Mouse (Mus musculus) cerebellum, postnatal 14 days (tissue): ENCODE results near the gene Tert.

Source experiments
- DNase-seq, 2 experiments: peaks; one replicate each; pipeline ENCODE4 v3.0.0; 2021; ENCODE audit warnings: mixed read lengths in 2 of 2

Gene Tert

GRCm38 (mm10) chr13:73679311-73679710, 52.6 kb downstream of the Tert start:
- DNase-seq: no peak

DNA sequence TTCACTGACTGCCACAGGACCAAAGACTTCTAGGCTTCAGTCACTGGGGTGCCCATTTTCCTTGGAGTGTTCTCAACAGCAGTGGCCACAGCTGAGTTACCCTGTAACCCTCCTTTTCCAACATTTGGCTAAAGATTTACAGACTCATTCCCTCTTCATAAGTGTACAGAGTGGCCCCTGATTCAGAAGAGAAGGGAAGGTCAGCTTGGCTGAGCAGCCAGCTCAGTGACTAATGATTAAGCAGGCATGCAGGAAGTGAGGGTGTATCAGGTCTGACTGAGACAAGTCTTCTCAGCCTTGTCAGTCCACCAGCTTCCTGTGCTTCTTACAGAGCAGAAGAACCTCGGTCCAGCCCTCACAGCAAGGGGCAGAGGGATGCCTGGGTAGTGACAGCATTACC, 53.7 kb downstream of the Tert start:
- DNase-seq: no peak

DNA sequence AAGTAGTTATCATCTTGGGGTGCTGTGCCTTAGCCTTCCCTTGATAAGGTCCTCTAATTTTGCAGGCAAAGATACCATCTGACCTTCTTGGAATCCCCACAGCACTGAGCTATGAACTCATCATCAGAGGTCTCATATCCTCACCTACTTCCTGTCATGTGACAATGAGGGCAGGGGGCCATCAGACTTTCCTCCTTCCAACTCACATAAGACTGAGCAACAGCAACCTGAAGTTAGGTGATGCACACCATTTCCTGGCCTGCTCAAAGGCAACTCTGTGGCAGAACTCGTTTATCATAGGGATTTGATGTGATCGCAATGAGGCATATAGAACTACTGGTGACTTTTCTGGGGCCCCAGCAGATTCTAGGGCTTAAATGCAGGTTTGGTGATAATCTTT, 55.5 kb downstream of the Tert start:
- DNase-seq: no peak

DNA sequence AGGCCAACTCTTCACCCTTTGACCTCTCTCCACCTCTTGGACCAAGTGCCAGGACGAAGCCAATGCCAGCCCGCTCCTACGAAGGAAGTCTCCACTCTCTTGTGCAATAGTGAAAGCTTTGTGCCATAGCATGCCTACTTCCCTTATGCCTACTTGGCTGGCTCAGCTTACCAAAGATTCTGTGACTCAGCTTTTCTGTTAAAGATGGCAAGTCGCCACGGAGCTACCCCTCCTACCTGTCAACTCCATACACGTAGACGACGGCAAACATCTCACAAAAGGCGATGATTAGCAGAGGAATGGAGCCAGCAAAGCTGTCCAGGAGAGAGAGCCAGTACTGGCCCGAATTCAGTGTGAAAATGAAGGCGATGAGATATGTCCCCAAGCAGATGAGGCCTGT, 57.0 kb downstream of the Tert start:
- peak; percentile 24 to 34 for DNase-seq

DNA sequence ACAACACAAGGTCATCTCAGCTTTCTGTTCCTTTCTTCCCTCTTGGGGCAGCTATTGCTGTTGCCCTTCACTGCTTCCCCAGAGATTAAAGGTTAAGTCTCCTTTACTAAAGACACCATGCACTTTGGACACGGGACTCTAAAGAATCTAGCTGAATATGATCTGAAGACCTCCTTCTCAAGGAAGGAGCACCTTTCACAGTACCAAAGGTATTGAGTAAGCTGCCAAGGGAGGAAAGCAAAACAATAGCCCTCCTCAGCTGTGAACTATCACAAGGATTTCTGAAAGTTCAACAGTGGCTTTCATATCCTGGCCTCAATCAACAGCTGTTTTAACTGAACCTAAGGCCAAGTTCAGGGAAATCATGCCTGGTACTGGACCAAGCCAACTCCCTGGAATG, 57.7 kb downstream of the Tert start:
- no peak for DNase-seq

GRCm38 (mm10) chr13:73685502-73685901, 58.8 kb downstream of the Tert start:
- DNase-seq: no peak

- no peak for DNase-seq
Measured at GRCm38 (mm10) chr13:73687601-73688000, 60.9 kb downstream of the Tert start.

GRCm38 (mm10) chr13:73688934-73689333, 62.2 kb downstream of the Tert start:
- DNase-seq: no peak

- DNase-seq: peak; percentile 72 to 80
Measured at GRCm38 (mm10) chr13:73692249-73692868, 65.6 kb downstream of the Tert start.

GRCm38 (mm10) chr13:73693333-73693732, 66.6 kb downstream of the Tert start:
- DNase-seq: no peak

DNA sequence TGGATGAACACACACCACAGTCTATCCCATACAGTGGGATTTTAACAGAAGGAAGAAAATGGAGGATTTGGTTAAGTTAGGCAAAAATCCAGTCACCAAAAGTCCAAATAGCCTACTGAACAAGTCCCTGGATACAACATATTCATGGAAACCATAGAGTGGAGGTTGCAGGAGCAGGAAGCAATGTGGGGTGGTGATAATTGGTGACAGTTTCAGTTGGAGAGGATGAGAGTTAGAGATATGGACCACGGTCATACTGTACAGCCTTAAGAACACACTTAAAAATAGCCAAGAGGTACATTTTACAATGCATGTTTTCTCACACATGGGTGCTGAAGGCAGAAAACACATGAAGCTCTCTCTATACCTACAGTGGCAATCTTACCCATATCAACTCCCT, 68.3 kb downstream of the Tert start:
- no peak for DNase-seq

DNA sequence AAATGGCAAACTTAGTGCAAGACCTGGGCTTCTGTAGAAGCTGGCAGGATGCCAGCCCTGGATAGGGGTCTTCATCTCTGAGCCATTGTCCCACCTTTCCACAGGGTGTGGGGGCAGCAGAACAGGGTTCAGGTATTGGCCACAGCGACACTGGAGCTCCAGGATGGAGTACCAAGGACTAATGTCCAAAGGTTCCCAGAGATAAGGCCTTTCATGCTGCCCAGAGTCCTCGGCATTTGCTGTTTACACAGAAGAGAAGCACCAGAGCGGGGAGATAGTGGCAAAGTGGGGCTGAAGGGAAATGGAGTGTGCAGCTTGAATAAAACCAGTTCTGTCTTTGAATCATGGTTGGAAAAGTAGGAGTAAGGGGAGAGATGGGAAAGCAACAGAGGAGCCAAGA, 69.8 kb downstream of the Tert start:
- no peak for DNase-seq
